Mouse (Mus musculus) spleen, adult 2 months (tissue): ENCODE data around the gene Naga.

Source experiments
- CTCF ChIP-seq: fragments of 200-500 bp; IDR thresholded peaks from 2 replicates; pipeline ENCODE4 v1.5.1; 2011; ENCODE audit warnings: mild to moderate bottlenecking, inconsistent platforms; ENCODE audit not compliant: insufficient read depth, insufficient read length, insufficient replicate concordance; ENCODE audit errors: extremely low read depth
- POLR2A ChIP-seq: fragments of 200-500 bp; IDR thresholded peaks from 2 replicates; pipeline ENCODE4 v1.6.1; 2011; ENCODE audit warnings: low read depth, low read length, inconsistent platforms

GRCm38 (mm10) chr15:82351480-82351879 is 12.8 kb upstream of the Naga start:
- no peak for TF ChIP-seq CTCF
- TF ChIP-seq POLR2A: no peak
